Mouse (Mus musculus) liver, embryonic 14.5 days (tissue): Measurements from ENCODE around the gene Slc35g2. TPM values are rescaled to one million over a fixed set of nuclear protein-coding genes. Genes with fewer than 3 reads are reported as not detected.

Experiments used
- ATAC-seq: fragments of 200-750 bp; cut with Nextera tagmentation; 2 replicates; pipeline ENCODE4 v1.8.0; 2017; ENCODE audit warnings: moderate number of reproducible peaks, mild to moderate bottlenecking, moderate library complexity; ENCODE audit not compliant: insufficient read depth
- DNase-seq, 3 experiments: peaks; one replicate each; pipeline ENCODE4 v3.0.0-alpha.2; 2012 to 2013; ENCODE audit warnings: low read depth in 3 of 3, low spot score in 3 of 3
- H3K27ac ChIP-seq: fragments of 300-500 bp; sonication (generic); 2 replicates; pipeline ENCODE4 v1.5.1; 2014; ENCODE audit warnings: moderate library complexity, mild to moderate bottlenecking, control low read depth, inconsistent platforms
- H3K27me3 ChIP-seq: fragments of 300-500 bp; sonication (generic); 2 replicates; pipeline ENCODE4 v1.6.1; 2014; ENCODE audit warnings: mild to moderate bottlenecking, low read length, moderate library complexity; ENCODE audit not compliant: control insufficient read depth, insufficient read depth
- H3K36me3 ChIP-seq: fragments of 300-500 bp; sonication (generic); replicated peaks from 2 replicates; pipeline ENCODE4 v1.6.1; 2014; ENCODE audit warnings: low read depth; ENCODE audit not compliant: control insufficient read depth, insufficient read depth
- H3K4me1 ChIP-seq, 2 experiments: fragments of 200-500 bp in 1 of 2; fragments of 300-500 bp in 1 of 2; sonication (generic) in 1 of 2; replicated peaks; 2 replicates each; pipeline ENCODE4 v1.6.1; 2012 to 2014; ENCODE audit warnings: antibody characterized with exemption in 1 of 2, inconsistent platforms in 1 of 2, low read length in 1 of 2; ENCODE audit not compliant: control insufficient read depth in 2 of 2, insufficient read depth in 2 of 2
- H3K4me2 ChIP-seq: fragments of 300-500 bp; sonication (generic); 2 replicates; pipeline ENCODE4 v1.6.1; 2014; ENCODE audit warnings: low read depth, mild to moderate bottlenecking, control low read depth, moderate library complexity
- H3K4me3 ChIP-seq, 2 experiments: fragments of 200-500 bp in 1 of 2; fragments of 300-500 bp in 1 of 2; sonication (generic) in 1 of 2; 2 replicates each; pipeline ENCODE4 v1.5.1; 2012 to 2014; ENCODE audit warnings: low read depth in 2 of 2, low read length in 2 of 2, mild to moderate bottlenecking in 2 of 2, control low read depth in 1 of 2, inconsistent platforms in 1 of 2, moderate library complexity in 1 of 2; ENCODE audit not compliant: insufficient read depth in 1 of 2
- H3K9ac ChIP-seq: fragments of 300-500 bp; sonication (generic); replicated peaks from 2 replicates; pipeline ENCODE4 v1.6.1; 2014; ENCODE audit warnings: mild to moderate bottlenecking, control low read depth, moderate library complexity
- H3K9me3 ChIP-seq: fragments of 300-500 bp; sonication (generic); 2 replicates; pipeline ENCODE4 v1.6.1; 2016; ENCODE audit warnings: low read length, mixed read lengths; ENCODE audit not compliant: control insufficient read depth
- CTCF ChIP-seq: IDR thresholded peaks from 2 replicates; pipeline ENCODE4 v1.5.1; 2016; ENCODE audit warnings: antibody characterized with exemption, low read depth, control low read depth
- EP300 ChIP-seq: IDR thresholded peaks from 2 replicates; pipeline ENCODE4 v1.6.1; 2016; ENCODE audit warnings: antibody characterized with exemption, low read depth
- WGBS: fragments of 180-500 bp; shearing (Covaris S2); extraction: QIAGEN DNeasy Blood & Tissue Kit; methylation state at CpG from one replicate; pipeline ENCODE4 v1.1.7; 2014; ENCODE audit not compliant: insufficient replicate concordance; 5-methylcytosine and 5-hydroxymethylcytosine counted together
- polyA plus RNA-seq, 2 experiments: library from polyadenylated mRNA; depleted of rRNA in 1 of 2; stranded (reverse) in 1 of 2; unstranded in 1 of 2; fragments of >200 nt; fragmentation: Nextera tagmentation in 1 of 2; extraction: Ambion mirVana in 1 of 2; gene quantifications; 2 replicates each; pipeline versions ENCODE4 v1.2.1 to v1.2.3; 2012 to 2014

Slc35g2 gene
- polyA plus RNA-seq, 2 experiments, result 0.42 to 1.4 TPM

- no peak for DNase-seq
Observed at GRCm38 (mm10) chr9:100603156-100603555, 32.3 kb upstream of the Slc35g2 start.

DNA sequence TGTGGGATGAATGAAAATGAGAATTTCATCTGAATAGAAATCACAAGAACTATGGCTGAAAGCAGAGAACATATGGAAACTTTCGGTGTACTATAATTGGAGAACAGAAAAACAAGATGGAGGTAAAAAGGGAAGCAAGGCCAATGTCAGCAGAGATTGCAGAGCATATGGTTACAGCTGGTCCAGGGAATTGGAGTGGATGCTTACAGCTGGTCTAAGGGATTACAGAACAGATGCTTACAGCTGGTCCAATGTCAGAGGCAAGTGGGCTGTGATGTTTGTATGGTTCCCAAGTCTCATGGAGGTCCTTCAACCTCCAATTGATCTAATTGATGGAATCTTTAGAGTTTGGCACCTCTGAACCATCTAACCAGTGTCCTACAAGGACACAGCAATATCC, 31.2 kb upstream of the Slc35g2 start:
- ATAC-seq (no peak), DNase-seq (no peak)
- Histone ChIP-seq H3K9ac (no peak overlapping the region), H3K36me3 (no peaks in the 10 kb centered on the region), H3K4me1 (no peaks in the 10 kb centered on the region), H3K9me3 (no peaks in the 10 kb centered on the region), H3K27ac (no peak overlapping the region), H3K4me3 (no peak overlapping the region), H3K4me2 (no peak overlapping the region), H3K27me3 (no peaks in the 10 kb centered on the region)
- no peak for TF ChIP-seq CTCF
- 79% methylated on average over 1 of the region's 1 CpGs for WGBS

More at GRCm38 (mm10) chr9:100603156-100603555, 32.3 kb upstream of the Slc35g2 start:
- Histone ChIP-seq H3K36me3 (no peaks in the 10 kb centered on the region), H3K9ac (no peak overlapping the region), H3K27ac (no peak overlapping the region), H3K9me3 (no peaks in the 10 kb centered on the region), H3K4me1 (no peaks in the 10 kb centered on the region), H3K27me3 (no peaks in the 10 kb centered on the region), H3K4me2 (no peak overlapping the region), H3K4me3 (no peak overlapping the region)
- no peak for ATAC-seq
- TF ChIP-seq EP300, result no peak
- 52% methylated on average over 5 of the region's 5 CpGs for WGBS

DNA sequence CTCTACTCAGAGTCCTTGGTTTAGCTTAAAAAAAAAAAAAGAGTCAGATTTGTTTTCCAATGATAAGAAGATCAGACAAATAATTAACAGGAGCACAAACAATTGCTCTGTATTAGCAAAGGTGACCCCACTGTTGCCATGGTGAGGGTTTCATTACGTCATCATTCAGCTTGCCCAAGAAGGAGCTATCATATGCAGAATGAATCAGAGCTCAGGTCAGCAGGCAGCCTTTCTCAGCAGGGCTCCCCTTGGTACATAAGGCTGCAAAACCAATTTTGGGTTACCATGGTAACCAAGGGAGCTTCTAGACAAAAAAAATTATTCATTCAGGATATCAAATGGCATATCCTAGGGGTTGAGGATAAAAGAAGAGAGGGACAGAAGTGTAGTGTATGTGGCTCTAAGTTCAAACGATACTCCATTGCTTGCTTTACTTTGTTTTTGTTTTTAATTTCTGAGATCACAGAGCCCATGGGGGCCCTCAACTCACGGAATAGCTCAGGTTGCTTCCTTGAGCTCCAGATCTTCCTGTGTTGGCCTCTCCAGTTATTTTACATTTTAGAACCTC, 29.0 kb upstream of the Slc35g2 start:
- TF ChIP-seq EP300 (no peak), CTCF (no peak)
- Histone ChIP-seq H3K9me3 (no peaks in the 10 kb centered on the region), H3K4me3 (no peak overlapping the region), H3K27me3 (no peaks in the 10 kb centered on the region), H3K4me1 (no peaks in the 10 kb centered on the region), H3K36me3 (no peaks in the 10 kb centered on the region), H3K27ac (no peak overlapping the region), H3K4me2 (no peak overlapping the region), H3K9ac (no peak overlapping the region)
- peak in 1 of 3 experiments; percentile 10 for DNase-seq
- 66% methylated on average over 3 of the region's 3 CpGs for WGBS
- peak; percentile 31; the same call in 1 of the 2 replicates for ATAC-seq

- DNase-seq (no peak), ATAC-seq (no peak)
- H3K4me1 ChIP-seq, result no peaks in the 10 kb centered on the region
- H3K9ac ChIP-seq, result no peak within 1 kb of the TSS
- no peaks in the 10 kb centered on the region for H3K36me3 ChIP-seq
- TF ChIP-seq CTCF (no peak), EP300 (no peak)
- no peaks in the 10 kb centered on the region for H3K27me3 ChIP-seq
- no peak within 1 kb of the TSS for H3K27ac ChIP-seq
- 70% methylated on average over 8 of the region's 8 CpGs for WGBS
- no peak within 1 kb of the TSS for H3K4me2 ChIP-seq
- no peaks in the 10 kb centered on the region for H3K9me3 ChIP-seq
- no peak within 1 kb of the TSS for H3K4me3 ChIP-seq
Observed at GRCm38 (mm10) chr9:100597546-100597945, 26.7 kb upstream of the Slc35g2 start, which contains the start of gene Stag1. Gene Stag1, plus strand, starts transcription at chr9:100597798.

DNA sequence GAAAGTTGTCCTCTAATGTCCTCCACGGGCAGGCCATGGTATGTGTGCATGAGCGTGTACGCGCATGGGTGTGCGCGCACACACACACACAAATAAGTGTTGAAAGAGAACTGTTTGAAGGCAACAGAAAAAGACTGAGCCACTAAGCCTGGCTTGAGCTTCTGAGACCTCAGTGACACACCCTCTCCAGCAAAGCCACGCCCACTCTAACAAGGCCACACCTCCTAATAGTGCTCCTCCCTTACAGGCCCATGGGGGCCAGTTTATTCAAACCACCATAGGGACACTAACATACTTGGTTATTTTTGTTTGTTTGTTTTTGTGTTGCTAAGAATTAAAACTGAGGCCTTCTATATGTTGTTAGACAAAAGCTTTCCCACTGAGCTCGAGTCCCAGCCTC, 25.4 kb upstream of the Slc35g2 start:
- TF ChIP-seq CTCF (no peak), EP300 (no peak)
- no peaks in the 10 kb centered on the region for H3K4me1 ChIP-seq
- DNase-seq (peak in 1 of 3 experiments; percentile 17), ATAC-seq (no peak)
- H3K27me3 ChIP-seq, result no peaks in the 10 kb centered on the region
- H3K9me3 ChIP-seq, result no peaks in the 10 kb centered on the region
- H3K4me3 ChIP-seq, result no peak overlapping the region
- 77% methylated on average over 8 of the region's 8 CpGs for WGBS
- no peak overlapping the region for H3K27ac ChIP-seq
- no peak overlapping the region for H3K4me2 ChIP-seq
- H3K36me3 ChIP-seq, result no peaks in the 10 kb centered on the region
- no peak overlapping the region for H3K9ac ChIP-seq
